Mouse (Mus musculus) megakaryocyte-erythroid progenitor cell, adult 5-6 weeks (primary cell): Measurements from ENCODE around the gene Ogn. TPM values are rescaled to one million over a fixed set of nuclear protein-coding genes. Genes with fewer than 3 reads are reported as not detected.
"Not testable (repeated sequence)": the region's sequence is repeated elsewhere in the genome, so short reads cannot be mapped to it uniquely, and the experiment has no call there.

Experiments used
- ATAC-seq: replicated peaks from 2 replicates; pipeline ENCODE4 v1.8.0; 2016; ENCODE audit warnings: mild to moderate bottlenecking, inconsistent platforms; ENCODE audit not compliant: severe bottlenecking, poor library complexity, low FRiP score, low TSS enrichment
- total RNA-seq, 2 experiments: library from RNA; stranded (forward) in 1 of 2; stranded (reverse) in 1 of 2; fragments of 200-1000, 215-1000 nt in 1 of 2; fragments of >200 nt in 1 of 2; fragmentation: Nextera tagmentation in 1 of 2; gene quantifications; 2 replicates each; pipeline ENCODE4 v1.2.3; 2014 to 2017

Gene Ogn
- total RNA-seq (2014; fragmentation: Nextera tagmentation): not detected in 2 replicates
- total RNA-seq (2017): not detected in 2 replicates

GRCm38 (mm10) chr13:49607714-49608113 lies at the start of gene Ogn:
TSS of gene Ogn (plus strand) at chr13:49608046.
- ATAC-seq: no peak

GRCm38 (mm10) chr13:49559185-49559584 lies 48.7 kb upstream of the Ogn start:
- peak; percentile 78; the same call in 1 of the 2 replicates for ATAC-seq

GRCm38 (mm10) chr13:49560886-49561285 lies 47.0 kb upstream of the Ogn start:
- ATAC-seq: peak; percentile 72

- peak; percentile 55 for ATAC-seq
Observed at GRCm38 (mm10) chr13:49564347-49564746, 43.5 kb upstream of the Ogn start.

- ATAC-seq: no peak
Observed at GRCm38 (mm10) chr13:49570371-49570770, 37.5 kb upstream of the Ogn start.

GRCm38 (mm10) chr13:49571418-49571817 lies 36.4 kb upstream of the Ogn start:
- peak; percentile 90 for ATAC-seq

- no peak for ATAC-seq
Observed at GRCm38 (mm10) chr13:49581541-49582530, 26.0 kb upstream of the Ogn start, which contains the start of gene Omd. TSS of gene Omd (plus strand) at chr13:49582462.

GRCm38 (mm10) chr13:49583859-49584258 lies 24.0 kb upstream of the Ogn start:
- ATAC-seq: no peak

GRCm38 (mm10) chr13:49584307-49585005 lies 23.4 kb upstream of the Ogn start:
- no peak for ATAC-seq

GRCm38 (mm10) chr13:49586062-49586461 lies 21.8 kb upstream of the Ogn start:
- no peak for ATAC-seq

- ATAC-seq: not testable (repeated sequence)
Observed at GRCm38 (mm10) chr13:49602541-49602940, 5.3 kb upstream of the Ogn start.

GRCm38 (mm10) chr13:49603603-49604002 lies 4.2 kb upstream of the Ogn start:
- ATAC-seq: no peak

- no peak for ATAC-seq
Observed at GRCm38 (mm10) chr13:49608589-49609322, 910 bp downstream of the Ogn start.

- peak; percentile 77 for ATAC-seq
Observed at GRCm38 (mm10) chr13:49617021-49617420, 9.2 kb downstream of the Ogn start.

- peak; percentile 74 for ATAC-seq
Observed at GRCm38 (mm10) chr13:49618365-49618764, 10.5 kb downstream of the Ogn start.

- ATAC-seq: no peak
Observed at GRCm38 (mm10) chr13:49623216-49623615, 15.4 kb downstream of the Ogn start.

GRCm38 (mm10) chr13:49628167-49628566 lies 20.3 kb downstream of the Ogn start:
- ATAC-seq: no peak

- ATAC-seq: no peak
Observed at GRCm38 (mm10) chr13:49629076-49629475, 21.2 kb downstream of the Ogn start.

GRCm38 (mm10) chr13:49639965-49640364 lies 32.1 kb downstream of the Ogn start:
- peak; percentile 61; the same call in 1 of the 2 replicates for ATAC-seq

- no peak for ATAC-seq
Observed at GRCm38 (mm10) chr13:49642650-49643049, 34.8 kb downstream of the Ogn start.
